Mouse (Mus musculus) urinary bladder, postnatal 4 days (tissue): ENCODE results near the gene C1qc.

Source experiments
- DNase-seq, 2 experiments: peaks; one replicate each; pipeline ENCODE4 v3.0.0; 2021 to 2022; ENCODE audit warnings: low spot score in 2 of 2

Gene C1qc

GRCm38 (mm10) chr4:136895861-136896260 is 3.0 kb upstream of the C1qc start:
- no peak for DNase-seq

GRCm38 (mm10) chr4:136894821-136895220 is 2.0 kb upstream of the C1qc start:
- DNase-seq = no peak

GRCm38 (mm10) chr4:136893691-136894543 is 1.1 kb upstream of the C1qc start:
- no peak for DNase-seq

GRCm38 (mm10) chr4:136892371-136892770 is 494 bp downstream of the C1qc start:
- no peak for DNase-seq

- DNase-seq = no peak
Measured at GRCm38 (mm10) chr4:136891115-136891514, 1.8 kb downstream of the C1qc start.

GRCm38 (mm10) chr4:136889981-136890380 is 2.9 kb downstream of the C1qc start:
- no peak for DNase-seq

GRCm38 (mm10) chr4:136887714-136888113 is 5.2 kb downstream of the C1qc start:
- DNase-seq = no peak

GRCm38 (mm10) chr4:136886101-136886500 is 6.8 kb downstream of the C1qc start, which contains the start of gene C1qb:
C1qb (minus strand) TSS chr4:136886187.
- DNase-seq = no peak

GRCm38 (mm10) chr4:136878601-136879000 is 14.3 kb downstream of the C1qc start:
- no peak for DNase-seq

GRCm38 (mm10) chr4:136878171-136878570 is 14.7 kb downstream of the C1qc start:
- DNase-seq = no peak

GRCm38 (mm10) chr4:136876971-136877370 is 15.9 kb downstream of the C1qc start:
- DNase-seq = peak; percentile 49 to 71

- no peak for DNase-seq
Measured at GRCm38 (mm10) chr4:136875012-136875411, 17.9 kb downstream of the C1qc start.

GRCm38 (mm10) chr4:136868371-136868770 is 24.5 kb downstream of the C1qc start:
- no peak for DNase-seq

GRCm38 (mm10) chr4:136867690-136868345 is 25.0 kb downstream of the C1qc start:
- no peak for DNase-seq

- no peak for DNase-seq
Measured at GRCm38 (mm10) chr4:136865531-136865930, 27.3 kb downstream of the C1qc start.

- no peak for DNase-seq
Measured at GRCm38 (mm10) chr4:136864751-136865470, 28.0 kb downstream of the C1qc start.

- DNase-seq = no peak
Measured at GRCm38 (mm10) chr4:136863517-136863916, 29.3 kb downstream of the C1qc start.

GRCm38 (mm10) chr4:136862411-136862810 is 30.5 kb downstream of the C1qc start:
- no peak for DNase-seq

- DNase-seq = no peak
Measured at GRCm38 (mm10) chr4:136861806-136862205, 31.1 kb downstream of the C1qc start.

- no peak for DNase-seq
Measured at GRCm38 (mm10) chr4:136860022-136860421, 32.8 kb downstream of the C1qc start.

- DNase-seq = no peak
Measured at GRCm38 (mm10) chr4:136855081-136855480, 37.8 kb downstream of the C1qc start.

GRCm38 (mm10) chr4:136852989-136853388 is 39.9 kb downstream of the C1qc start:
- DNase-seq = no peak
